Comparison of ENCODE assay signal across 19 mouse cellular contexts in the genomic region with DNA sequence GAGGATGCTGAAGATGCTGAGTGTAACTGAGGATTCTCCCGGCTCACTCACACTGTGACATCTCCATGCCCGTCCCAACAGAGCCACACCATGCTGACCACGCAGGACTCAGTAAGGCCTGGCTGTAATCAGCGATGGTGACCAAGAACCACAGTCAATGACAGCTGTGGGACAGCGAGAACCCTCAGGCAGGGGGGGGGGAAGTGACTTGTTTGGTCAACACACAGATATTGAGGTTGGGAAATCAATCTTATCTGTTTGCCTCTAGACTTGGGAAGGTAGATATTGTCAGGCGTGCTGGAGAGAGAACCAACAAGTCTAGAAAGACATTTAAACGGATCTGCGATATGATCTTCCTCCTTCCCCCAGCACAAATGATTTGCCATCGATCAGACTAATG. TPM values are rescaled to one million over a fixed set of nuclear protein-coding genes. Genes with fewer than 3 reads are reported as not detected.
"Had no signal": no experiment of that assay in that cellular context is flagged by ENCODE, and none has a peak within 500 bp of the region (broad histone marks: within the 10 kb centered on the region; RNA-seq: fewer than 3 reads in every experiment).

No protein-coding gene starts in this region.

- H3K36me3 ChIP-seq: neural tube, embryonic 13.5 days; neural tube, embryonic 15.5 days; stomach, embryonic 15.5 days had no signal

- H3K27ac ChIP-seq: neural tube, embryonic 13.5 days; neural tube, embryonic 15.5 days; stomach, embryonic 15.5 days; stomach, postnatal 0 days had no signal

- H3K27me3 ChIP-seq: neural tube, embryonic 13.5 days; neural tube, embryonic 15.5 days; stomach, embryonic 15.5 days had no signal

- H3K4me1 ChIP-seq: neural tube, embryonic 13.5 days; neural tube, embryonic 15.5 days had no signal

- H3K4me2 ChIP-seq: neural tube, embryonic 13.5 days; neural tube, embryonic 15.5 days; stomach, embryonic 15.5 days had no signal

- DNase-seq: retina, postnatal 1 day; right cerebral cortex, adult 18-20 months; right cerebral cortex, postnatal 14 days; right cerebral cortex, postnatal 25 days; right cerebral cortex, postnatal 4 days; spleen, adult 18-20 months; thymus, adult 18-20 months; thymus, adult 2 months; thymus, postnatal 14 days; thymus, postnatal 25 days; thymus, postnatal 36 days; thymus, postnatal 4 days had no signal

- H3K9me3 ChIP-seq: neural tube, embryonic 13.5 days; neural tube, embryonic 15.5 days; stomach, embryonic 15.5 days had no signal

- H3K9ac ChIP-seq: neural tube, embryonic 13.5 days; neural tube, embryonic 15.5 days; stomach, embryonic 15.5 days had no signal

- H3K4me3 ChIP-seq: neural tube, embryonic 13.5 days; neural tube, embryonic 15.5 days; stomach, embryonic 15.5 days had no signal

RNA-seq across cellular contexts. Expression of a gene that starts 48.9 kb away (rescaled TPM):
- total RNA-seq: neutrophil, adult 5-6 weeks had no signal
- polyA plus RNA-seq: spleen, adult 2 months; thymus, postnatal 0 days had no signal
